Mouse (Mus musculus) lung, adult 2 months (tissue): ENCODE data around the gene Morn5.

ENCODE experiments used
- CTCF ChIP-seq: fragments of 200-500 bp; IDR thresholded peaks from 2 replicates; pipeline ENCODE4 v1.5.1; 2011; ENCODE audit warnings: mild to moderate bottlenecking, low read length, control low read depth; ENCODE audit not compliant: insufficient read depth
- POLR2A ChIP-seq: fragments of 200-500 bp; IDR thresholded peaks from 2 replicates; pipeline ENCODE4 v1.6.1; 2011; ENCODE audit warnings: low read depth, mild to moderate bottlenecking, control low read depth, low read length, borderline replicate concordance; ENCODE audit errors: extremely low read depth

DNA sequence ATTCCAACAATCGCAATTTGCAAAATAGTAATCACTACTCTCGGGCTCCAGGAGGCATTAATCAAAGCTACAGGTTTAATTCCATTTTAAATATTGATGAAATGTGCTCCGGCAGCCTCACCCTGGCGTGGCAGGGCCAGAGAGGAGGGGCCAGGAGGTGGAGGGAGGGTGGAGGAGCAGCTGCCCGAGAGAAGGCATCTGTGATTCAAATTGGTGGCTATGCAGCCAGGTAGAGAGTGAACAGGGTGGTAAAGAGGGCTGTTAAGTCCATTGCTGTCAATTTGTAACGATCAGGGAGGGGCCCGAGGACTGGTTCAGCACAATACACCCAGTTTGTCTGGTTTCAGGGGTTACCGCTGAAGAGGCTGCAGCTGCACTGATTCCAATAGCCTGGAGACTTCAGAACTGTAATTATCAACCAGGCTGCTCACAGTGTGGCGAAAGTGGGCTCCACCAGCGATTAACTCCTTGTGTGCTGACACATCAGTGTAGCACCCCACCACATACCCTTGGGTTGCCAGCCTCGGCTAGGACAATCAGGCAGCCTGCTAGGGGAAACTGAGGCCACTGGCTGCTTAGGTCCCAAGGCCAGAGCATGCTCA is 28.0 kb downstream of the Morn5 start:
- TF ChIP-seq CTCF (no peak), POLR2A (no peak)
